Mouse (Mus musculus) thymus, postnatal 36 days (tissue): ENCODE measurements at regions not wholly inside any gene's neighbourhood (a gene's known extent, or its start where the extent isn't known, plus 50 kb on each side); places are given as distances from the start of the nearest gene placed in this dataset.
A peak's percentile ranks its signal among the peaks of the same experiment; 100 is the strongest.

Source experiments
- DNase-seq, 2 experiments: peaks; one replicate each; pipeline ENCODE4 v3.0.0; 2022; ENCODE audit warnings: mixed read lengths in 2 of 2

DNA sequence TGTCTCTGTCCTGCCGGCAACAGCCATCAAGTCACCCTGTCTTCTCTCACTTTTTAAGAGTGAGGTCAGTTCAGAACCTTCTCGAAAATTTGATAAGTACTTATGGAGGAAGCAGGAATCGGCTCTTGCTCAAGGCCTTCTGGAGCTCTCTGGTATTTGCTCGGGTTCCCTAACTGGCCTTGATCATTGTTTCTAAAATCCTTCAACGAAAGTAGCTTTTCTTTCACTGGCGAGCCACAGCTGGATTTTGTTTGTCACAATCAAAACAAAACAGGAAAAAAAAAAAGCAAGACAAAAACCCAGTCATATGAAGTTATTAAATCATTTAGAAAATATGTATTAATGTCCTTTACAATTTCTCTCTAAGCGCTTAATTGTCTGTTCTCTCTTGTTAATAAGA, 156.6 kb upstream of the Tex13c2 start:
- DNase-seq: no peak

DNA sequence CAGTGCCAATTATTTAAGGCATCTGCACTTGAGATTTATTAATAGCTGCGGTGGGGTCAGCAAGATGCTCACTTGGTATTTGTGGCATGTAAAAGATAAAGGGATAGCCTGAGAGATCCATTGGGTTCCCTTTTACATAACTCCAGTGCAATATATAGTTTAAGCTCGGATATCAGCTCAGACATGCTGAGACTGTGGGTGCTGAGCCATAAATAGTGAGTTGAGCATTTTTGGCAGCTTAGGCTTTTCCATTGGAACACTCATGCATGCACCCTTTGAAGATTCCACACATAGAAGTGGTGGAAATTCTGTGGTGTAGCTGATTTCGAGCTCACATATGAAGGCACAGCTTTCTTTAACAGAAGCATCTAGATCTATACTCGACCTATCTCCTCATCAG, 155.9 kb upstream of the Tex13c2 start:
- no peak for DNase-seq

GRCm38 (mm10) chrX:42334794-42335193, 154.7 kb upstream of the Tex13c2 start:
- peak; percentile 23 to 24 for DNase-seq

DNA sequence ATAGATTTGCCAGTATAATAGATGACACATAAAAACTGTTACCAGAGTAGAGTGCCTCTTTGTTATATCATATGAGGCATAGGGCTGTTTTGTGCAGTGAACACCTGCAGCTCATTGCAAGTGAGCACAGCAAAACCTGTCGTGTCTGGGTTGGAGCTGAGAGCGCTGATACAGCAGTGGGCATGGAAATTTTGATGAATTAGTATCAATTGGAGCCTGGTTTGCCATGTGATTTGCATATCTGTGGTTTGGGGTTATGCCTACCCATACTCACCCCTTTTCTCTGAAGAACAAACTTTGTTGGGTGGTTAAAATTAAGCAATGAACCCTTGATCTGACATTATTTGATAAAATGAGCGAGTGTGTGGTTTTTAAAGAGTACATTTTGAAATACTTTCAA, 152.7 kb upstream of the Tex13c2 start:
- DNase-seq: no peak

GRCm38 (mm10) chrX:42342362-42342761, 147.1 kb upstream of the Tex13c2 start:
- no peak for DNase-seq

DNA sequence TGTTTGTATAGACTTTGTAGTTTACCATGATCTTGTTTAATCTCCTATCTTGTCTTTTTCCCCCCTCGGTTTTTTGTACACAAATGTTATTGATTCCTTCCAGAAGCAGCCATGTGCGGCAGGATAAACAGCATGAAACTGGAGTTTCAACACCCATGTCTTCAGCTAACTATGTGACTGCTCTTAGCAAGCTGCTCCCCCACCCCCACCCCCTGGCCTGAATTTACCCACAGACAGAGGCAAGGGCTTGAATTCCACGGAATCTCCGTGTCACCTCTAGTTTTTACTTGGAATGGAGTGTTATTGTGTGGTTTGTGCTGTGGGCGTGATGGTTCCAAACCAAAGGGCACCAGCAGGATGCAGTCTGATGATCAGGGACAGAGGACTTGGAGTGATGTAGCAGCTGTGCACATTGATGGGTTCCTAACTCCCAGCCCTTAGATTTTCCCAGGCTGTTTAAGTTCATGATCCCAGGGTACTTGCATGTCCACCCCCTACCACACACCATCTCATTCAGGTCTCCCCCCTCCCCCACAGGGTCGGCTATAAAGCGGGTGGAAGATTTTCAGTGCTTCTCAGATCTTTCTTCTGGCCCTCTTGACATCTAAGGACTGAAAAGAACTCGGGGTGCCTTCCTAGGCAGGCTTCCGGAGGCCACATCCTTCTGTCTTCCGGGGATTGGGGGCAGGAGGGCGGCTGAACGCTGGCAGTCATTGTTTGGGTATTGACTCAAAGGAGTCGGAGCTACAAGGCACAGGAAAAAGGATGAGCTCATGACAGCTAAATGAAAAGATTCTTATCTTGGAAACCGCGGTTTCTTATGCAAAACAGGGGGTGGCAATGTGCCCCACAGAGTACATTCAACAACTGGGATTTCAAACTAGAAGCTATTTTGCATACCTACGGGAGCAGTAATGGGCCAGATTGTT, 146.3 kb upstream of the Tex13c2 start:
- peak; percentile 63 to 82 for DNase-seq

GRCm38 (mm10) chrX:42352610-42353254, 136.8 kb upstream of the Tex13c2 start:
- DNase-seq: no peak

GRCm38 (mm10) chrX:42359381-42360172, 129.9 kb upstream of the Tex13c2 start:
- no peak for DNase-seq

DNA sequence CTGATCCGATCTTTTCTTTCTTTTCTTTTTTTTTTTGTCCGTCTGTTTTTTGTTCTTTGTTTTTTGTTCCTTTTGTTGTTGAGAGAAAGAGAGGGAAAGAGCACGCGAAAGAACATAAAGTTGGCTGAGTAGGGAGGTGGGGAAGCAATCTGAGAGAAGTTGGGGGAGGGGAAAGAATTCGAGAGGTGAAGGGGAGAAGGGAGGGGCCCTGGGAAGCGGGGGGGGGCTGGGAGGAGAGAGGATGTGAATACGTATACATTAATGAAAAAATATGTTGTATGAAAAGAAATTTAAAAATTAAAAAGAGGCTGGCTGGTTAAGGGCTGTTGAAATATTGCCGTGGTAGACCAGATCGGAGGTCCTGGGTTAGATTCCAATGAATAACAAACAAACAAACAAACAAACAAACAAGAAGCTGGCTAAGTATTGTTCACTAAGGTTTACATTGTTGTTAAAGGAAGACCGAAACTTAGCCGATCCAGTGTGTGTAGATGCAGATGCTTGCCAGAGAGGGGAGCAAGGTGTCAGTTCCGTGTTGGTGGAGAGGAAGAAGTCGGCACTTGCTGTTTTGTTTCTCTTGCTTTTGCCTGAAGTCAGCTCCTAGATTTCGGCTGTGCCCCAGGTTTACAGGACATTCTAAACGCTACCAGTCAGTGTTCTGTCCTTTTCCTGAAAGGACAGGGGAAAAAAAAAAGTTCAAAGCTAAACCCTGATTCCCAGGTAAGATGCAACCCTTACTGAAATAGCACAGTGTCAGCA, 129.1 kb upstream of the Tex13c2 start:
- DNase-seq: peak; percentile 32 to 53

- DNase-seq: no peak
Measured at GRCm38 (mm10) chrX:42360973-42361372, 128.5 kb upstream of the Tex13c2 start.

DNA sequence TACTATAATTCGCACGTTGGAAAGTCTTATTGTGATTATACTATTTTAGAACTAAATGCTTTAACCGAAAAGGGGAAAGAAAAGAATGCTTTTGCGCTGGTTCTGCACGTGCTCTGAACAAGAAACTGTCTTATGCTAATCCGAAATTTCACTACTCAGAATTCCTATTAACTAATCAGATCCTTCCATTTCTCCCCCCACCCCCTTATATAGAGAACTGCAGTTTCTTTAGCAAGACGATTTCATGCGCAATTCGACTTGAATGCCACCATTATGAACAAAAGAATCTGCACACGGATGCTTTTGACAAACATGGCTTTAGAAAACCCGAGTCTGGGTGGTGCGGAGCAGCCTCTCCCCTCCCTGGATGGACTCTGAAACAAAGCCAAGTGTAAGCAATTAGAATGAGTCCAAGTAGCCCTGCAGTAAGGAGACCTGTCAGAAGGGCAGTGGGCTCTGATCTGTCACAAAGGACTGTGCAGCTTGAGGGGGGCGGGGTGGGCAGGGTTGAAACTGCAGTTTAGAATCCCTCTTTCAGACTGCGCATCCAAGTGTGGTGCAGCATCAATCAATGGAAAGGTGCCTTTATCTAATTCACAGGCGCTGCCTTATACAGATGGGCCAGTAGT, 128.0 kb upstream of the Tex13c2 start:
- no peak for DNase-seq

- no peak for DNase-seq
Measured at GRCm38 (mm10) chrX:42364137-42364536, 125.4 kb upstream of the Tex13c2 start.

DNA sequence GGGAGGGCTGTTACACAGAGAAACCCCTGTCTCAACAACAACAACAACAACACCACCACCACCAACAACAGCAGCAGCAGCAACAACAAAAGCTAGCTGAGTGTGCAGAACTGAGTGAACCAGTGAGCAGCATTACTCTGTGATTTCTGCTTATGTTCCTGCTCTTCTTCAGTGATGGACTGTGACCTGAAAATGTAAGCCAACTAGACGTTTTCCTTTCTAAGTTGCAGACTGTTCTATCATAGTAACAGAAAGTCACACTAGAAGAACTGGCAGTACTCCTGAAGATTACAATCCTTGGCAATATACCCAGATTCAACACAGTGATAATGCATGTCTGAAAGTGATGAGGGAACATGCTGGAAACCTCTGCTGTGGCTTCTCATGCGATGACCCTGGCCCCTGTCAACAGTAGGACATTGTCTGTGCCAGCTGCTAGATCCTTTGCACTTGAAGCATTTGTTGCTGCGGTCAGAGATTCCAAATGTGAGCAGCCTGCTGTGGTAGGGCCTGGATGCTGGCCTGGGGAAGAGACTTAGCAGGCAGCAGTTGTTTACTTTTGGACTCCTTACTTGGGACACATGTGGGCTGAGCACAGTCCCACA, 115.6 kb upstream of the Tex13c2 start:
- no peak for DNase-seq

DNA sequence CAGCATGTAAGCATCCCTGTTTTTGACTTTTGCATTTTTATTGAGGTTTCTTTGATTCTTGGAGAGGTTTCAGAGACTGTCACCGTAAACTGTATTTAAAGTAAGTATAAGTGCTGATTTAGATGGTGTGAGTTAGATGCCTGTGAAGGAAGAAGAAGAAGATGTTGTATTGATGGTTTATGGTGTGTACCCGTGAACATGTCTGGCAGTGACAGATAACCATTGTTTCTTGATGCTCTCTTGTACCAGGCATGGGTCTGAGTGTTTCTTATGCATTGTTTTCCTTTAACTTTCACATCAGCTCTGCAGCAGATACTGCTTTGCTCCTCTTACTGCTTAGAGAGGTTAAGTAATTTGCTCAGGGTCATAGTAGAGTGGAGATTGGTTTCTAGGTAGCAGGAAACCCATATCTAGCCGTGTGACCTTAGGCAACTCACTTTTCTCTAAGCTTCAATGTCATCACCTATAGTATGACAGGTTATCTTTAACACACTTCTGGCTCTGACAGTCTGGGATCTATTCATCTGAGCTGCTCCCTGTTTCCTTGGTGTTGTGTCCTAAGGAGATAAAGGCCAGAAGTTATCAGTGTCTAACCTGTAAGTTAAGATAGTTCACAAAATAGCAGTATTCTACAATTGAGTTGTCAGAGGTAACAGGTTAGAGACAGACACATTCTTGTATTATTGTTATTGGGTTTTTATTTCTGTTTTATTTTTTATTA, 95.5 kb upstream of the Tex13c2 start:
- DNase-seq: no peak

GRCm38 (mm10) chrX:42396441-42396840, 93.0 kb upstream of the Tex13c2 start:
- DNase-seq: no peak

DNA sequence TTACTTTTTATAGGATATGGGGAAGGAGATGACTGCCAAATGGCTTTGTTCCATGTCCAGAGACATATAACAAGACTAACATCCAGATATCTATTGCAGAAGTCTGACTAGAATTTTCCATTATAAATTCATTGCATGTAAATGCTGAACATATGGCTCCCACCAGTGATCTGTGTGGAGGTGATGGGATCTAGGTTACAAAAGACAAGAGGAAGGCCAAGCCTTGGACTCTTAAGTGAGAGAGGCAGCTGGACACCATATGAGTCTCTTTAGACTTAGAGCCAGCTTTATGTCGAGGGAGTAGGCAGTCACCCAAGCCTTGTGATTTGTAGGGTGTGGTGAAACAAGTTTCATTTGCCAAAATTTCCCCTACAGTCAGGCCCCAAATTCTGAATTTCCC, 90.7 kb upstream of the Tex13c2 start:
- no peak for DNase-seq

- DNase-seq: peak; percentile 53 to 63
Measured at GRCm38 (mm10) chrX:42399343-42399742, 90.1 kb upstream of the Tex13c2 start.

DNA sequence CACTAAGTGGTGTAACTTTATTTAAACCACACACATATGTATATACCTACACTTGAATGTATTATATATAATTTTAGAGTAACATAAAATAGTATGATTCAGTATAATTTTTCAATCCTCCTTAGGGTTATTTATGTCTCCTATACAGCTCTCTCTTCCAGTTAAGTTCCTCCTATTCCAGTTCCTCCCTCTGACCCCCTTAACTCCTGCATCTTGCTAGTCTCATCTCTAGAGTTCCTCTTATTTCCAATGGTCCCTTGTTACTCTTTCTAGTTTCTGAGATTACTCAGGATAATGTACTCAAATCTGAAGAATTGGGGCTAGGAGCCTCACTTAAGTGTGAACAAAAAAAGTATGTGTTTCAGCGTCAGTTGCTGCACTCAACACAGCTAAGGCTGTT, 88.4 kb upstream of the Tex13c2 start:
- DNase-seq: no peak

GRCm38 (mm10) chrX:42401564-42402334, 87.7 kb upstream of the Tex13c2 start:
- no peak for DNase-seq

DNA sequence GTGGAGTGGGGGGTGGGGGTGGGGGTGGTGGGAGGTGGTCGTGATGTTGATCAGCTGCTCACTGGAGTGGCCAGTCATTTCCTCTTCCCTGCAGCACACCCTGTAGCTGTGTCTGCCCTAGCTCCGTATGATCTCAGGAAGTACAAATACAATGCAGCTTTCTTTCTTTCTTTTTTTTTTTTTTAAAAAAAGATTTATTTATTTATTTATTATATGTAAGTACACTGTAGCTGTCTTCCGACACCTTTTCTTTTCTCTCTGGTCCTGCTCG, 87.2 kb upstream of the Tex13c2 start:
- DNase-seq: no peak
